Mouse (Mus musculus): ENCODE results near the gene Glmp. TPM values are rescaled to one million over a fixed set of nuclear protein-coding genes. Genes with fewer than 3 reads are reported as not detected.
"Not testable (repeated sequence)": the region's sequence is repeated elsewhere in the genome, so short reads cannot be mapped to it uniquely, and the experiment has no call there.

Glmp gene
- polyA plus RNA-seq, 1 experiment, result 166 TPM

DNA sequence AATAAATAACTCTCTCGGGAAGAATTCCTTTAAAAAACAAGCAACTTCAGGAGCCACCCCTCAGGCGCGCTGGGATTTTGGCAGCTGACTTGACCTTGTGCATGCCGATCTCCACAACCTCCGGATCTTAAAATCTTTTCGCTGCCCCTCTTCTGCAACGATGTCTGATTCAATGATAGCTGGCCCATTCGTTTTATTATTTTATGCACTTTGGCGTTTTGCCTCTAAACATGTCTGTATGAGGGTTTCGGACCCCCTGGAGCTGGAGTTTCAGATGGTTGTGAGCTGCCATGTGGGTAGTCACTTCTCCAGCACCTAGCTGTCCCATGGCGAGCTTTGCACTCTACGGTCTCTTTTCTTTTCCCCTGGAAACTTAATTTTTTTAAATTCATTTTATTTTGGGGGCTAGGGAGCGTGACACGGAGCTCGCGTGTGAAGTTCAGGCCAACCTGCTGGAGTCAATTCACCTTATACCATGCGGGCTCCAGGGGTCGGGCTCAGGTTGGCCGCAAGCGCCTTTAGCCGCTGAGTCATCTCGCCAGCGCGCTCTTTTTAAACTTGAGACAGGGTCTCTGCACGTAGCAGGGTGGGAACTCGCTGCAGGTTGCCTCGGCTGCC, 10.7 kb downstream of the Glmp start:
- DNase-seq (ENCODE audit: low spot score), result no peak

DNA sequence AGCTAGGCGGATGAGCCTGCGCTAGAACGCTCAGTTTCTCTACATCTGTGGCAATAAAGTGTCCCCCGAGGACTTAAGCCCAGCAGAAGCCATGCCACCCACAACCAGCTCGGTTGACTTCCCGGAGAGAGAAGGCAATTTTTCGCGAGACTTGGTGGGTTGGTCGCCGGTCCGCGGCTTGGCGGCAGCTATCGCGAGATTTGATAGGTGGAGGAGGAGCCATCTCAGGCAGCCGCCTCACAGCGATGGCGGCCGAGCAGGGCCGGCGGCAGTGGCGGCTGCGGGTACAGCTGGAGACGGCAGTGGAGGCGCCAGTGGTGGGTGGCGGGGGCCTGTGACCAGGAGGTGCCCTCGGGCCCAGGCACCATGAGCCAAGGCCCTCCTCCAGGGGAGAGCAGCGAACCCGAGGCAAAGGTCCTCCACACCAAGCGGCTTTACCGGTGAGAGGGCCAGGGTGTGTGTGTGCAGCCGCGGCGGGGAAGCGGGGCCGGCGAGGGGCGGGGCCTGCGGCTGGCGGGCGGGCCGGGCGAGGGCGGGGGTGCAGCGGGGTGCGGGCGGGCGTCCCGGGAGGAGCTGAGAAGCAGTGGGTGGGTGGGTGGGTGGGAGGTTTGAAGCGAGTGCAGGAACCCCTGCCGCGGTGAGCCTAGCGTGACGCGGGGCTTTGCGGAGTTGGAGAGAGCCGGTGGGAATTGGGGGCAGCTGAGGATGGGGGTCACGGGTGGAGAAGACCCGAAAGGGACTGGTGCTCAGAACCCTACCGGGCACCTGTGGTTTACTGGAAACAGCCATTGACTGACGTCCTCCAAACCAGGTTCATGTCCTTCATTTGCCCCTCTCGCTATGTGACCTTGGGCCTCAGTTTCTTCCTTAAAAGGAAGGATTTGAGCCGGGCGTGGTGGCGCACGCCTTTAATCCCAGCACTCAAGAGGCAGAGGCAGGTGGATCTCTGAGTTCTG, 11.5 kb downstream of the Glmp start, which contains the start of the genes Tmem79 and Smg5:
Tmem79 (minus strand) TSS at position 91 of the 956 bp plus-strand sequence.
Smg5 (plus strand) TSS at position 203 of the 956 bp plus-strand sequence.
- DNase-seq (ENCODE audit: low spot score), result peak; percentile 97

DNA sequence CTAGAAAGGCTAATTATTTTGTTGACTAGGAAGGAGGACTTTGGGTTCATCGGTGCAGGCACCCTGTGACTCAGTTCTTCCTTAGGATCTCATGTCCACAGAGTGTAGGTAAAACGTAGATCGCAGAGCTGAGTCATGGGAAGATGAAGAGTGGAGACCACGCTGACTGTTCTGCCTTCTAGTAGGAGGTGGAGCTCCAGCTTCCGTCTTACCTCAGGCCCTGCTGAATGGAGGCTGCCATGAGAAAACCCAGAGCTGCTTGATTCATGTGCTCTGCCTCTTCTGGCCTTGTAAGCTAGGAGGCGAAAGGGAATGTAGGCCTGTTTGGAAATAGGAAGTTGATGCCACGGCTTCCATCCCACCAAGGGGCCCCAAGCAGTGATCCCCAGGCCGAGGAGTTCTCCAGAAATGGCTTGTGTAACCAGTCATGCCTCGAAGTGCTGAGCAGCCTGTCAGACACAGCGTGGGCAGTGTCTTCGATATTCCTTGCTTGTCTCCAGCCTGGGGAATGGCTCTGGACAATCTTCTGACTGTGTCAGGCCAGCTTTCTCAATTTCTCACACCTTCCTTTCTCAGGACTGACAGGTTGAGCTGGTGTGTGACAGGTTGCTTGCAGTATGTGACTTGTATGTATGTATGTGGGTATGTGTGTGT, 12.7 kb downstream of the Glmp start:
- no peak for DNase-seq (ENCODE audit: low spot score)

DNA sequence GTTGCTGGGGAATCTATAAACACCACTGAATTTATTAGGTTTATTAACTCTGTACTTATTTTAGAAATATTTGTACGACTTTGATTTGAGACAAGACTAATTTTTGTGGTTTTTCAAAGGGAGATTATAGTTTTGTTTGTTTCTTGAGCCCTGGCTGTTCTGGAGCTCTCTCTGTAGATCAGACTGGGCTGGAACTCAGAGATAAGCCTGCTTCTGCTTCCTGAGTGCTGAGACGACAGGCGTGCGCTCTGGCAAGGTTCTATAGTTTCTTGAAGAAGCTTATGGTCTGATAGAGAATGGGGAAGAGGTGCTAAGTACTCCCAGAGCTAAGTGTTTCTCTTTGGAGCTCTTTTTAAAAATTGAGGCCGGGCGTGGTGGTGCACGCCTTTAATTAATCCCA, 13.5 kb downstream of the Glmp start:
- DNase-seq (ENCODE audit: low spot score), result no peak

DNA sequence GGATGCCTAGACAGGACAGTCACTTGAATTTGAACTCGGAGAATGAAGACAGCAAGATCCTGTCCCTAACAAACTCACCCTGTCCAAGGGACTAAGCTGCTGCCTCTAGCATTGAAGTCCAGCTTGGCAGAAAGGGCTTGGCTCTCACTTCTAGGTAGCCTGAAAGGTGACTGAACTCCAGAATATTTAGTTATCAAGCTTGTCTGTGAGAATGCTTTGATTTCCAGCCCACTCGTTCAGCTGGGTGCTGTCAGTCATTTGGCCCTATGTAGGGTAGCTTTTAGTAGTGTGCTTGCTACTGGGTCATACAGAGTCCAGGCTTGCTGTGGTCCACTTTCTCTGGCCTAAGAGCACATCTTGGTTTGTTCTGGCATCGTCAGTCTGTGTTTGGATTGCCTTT, 14.2 kb downstream of the Glmp start:
- DNase-seq (ENCODE audit: low spot score), result no peak

DNA sequence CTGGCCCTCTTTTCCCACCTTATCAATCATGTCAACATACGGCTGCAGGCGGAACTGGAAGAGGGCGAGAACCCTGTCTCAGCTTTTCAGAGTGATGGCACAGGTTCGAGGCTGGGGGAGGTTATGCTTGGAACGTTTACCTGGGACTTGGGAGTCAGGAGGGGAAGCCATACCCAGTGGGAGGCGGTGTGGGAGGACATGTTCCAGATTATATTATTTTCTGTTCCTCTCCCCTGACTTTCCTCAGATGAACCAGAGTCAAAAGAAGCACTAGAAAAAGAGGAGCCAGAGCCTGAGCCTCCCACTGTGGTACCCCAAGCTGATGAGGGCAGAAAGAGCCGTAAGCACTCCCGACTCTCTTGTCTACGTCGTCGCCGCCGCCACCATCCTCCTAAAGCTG, 25.9 kb downstream of the Glmp start:
- DNase-seq (ENCODE audit: low spot score), result no peak

DNA sequence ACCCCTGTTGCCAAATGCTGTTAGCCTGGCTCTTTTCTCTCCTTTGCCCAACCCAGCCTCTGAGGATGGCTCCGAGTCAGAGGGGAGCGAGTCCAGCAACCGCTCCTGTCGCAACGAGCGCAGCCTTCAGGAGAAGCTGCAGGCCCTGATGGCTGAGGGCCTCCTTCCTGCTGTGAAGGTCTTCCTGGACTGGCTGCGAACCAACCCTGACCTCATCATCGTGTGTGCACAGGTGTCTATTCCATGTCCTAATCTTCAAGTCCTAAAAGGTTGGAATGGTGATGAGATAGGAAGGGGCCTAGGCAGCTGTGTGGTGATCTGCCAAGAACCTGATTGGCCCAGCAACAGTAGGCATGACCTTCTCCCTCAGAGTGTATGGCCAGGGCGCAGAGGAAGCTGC, 28.1 kb downstream of the Glmp start:
- DNase-seq (ENCODE audit: low spot score), result no peak

DNA sequence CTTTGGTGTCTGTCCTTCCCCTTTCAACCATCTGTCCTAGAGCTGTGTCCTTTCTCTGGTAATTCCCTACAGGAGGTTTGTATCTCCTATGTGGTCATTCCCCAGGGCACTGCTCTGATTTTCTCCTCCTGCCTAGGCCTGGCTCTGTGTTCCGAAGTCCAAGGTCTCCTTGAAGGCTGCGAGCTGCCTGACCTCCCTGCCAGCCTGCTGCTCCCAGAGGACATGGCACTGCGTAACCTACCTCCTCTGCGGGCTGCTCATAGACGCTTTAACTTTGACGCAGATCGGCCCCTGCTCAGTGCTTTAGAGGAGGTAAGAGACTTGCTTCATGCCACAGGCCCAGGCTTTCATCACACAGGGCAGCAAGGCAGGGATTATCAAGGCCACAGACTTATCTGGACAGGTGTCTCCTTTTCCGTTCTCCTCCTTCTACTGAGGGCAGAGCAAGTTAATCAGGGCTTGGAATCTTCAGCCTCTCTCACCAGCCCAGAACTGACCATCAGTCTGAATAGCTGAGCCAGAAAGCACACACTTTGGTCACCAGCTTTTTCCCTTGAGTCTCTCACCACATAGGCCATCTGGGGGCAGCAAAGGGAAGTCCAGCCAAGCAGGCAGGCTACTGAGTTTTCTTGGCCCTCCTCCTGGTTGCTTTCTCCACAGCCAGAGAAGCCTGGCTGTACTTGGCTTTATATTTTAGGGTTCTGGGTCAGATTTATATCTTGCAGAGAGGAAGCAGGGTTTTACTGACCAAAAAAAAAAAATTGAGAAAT, 29.8 kb downstream of the Glmp start:
- DNase-seq (ENCODE audit: low spot score), result no peak

DNA sequence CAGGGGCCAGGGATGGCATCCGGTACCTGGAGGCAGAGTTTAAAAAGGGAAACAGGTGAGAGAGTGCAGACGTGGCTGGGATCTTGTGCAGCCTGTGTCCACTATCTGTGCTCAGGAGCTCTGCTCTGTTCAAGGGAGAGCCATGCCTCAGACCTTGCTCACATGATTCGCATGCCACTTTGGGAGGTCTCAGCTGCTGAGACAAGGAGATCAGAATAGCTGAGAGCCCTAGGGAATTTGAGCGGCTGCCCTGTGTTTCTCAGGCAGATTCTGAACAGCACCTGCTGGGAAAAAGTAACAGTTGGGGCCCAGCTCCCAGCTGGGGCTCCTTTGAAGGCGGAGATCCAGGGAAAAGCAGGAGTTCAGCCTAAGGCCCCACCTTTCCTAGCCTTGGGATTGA, 34.8 kb downstream of the Glmp start:
- DNase-seq (ENCODE audit: low spot score), result no peak

DNA sequence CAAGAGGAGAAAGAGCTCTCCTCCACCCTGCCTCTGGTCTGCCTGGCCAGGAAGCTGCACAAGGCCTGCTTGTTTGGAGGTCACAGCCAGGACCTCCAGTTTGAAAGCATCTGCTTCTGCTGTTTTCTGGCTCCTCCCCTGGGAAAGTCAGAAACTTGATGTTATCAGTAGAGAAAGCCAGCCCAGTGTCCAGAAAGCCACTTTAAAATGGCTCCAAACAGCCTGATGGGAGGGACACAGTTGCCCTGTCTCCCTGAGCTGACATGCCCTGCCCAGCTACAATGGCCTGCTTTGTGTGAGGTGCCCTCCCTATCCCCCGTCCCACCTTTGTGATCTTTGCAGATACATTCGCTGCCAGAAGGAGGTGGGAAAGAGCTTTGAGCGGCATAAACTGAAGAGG, 35.2 kb downstream of the Glmp start:
- DNase-seq (ENCODE audit: low spot score), result no peak

DNA sequence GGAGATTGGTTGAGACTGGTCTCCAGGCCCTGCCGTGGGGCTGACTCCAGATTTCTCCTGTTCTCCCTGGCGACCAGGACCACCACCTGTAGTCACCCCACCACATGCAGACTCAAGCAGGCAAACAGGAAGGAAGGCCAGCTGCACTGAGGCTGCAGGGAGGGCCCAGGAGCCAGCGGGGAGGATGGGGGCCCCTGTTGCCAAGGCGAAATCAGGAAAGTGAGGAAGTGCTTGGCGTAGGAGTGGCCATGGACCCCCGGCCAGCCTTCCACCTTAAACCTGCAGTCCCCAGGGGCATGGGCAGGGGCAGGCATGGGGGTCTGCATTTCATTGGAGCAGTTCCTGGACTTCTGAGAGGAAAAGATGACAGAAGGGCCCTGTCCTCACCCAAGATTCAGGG, 36.3 kb downstream of the Glmp start:
- no peak for DNase-seq (ENCODE audit: low spot score)

DNA sequence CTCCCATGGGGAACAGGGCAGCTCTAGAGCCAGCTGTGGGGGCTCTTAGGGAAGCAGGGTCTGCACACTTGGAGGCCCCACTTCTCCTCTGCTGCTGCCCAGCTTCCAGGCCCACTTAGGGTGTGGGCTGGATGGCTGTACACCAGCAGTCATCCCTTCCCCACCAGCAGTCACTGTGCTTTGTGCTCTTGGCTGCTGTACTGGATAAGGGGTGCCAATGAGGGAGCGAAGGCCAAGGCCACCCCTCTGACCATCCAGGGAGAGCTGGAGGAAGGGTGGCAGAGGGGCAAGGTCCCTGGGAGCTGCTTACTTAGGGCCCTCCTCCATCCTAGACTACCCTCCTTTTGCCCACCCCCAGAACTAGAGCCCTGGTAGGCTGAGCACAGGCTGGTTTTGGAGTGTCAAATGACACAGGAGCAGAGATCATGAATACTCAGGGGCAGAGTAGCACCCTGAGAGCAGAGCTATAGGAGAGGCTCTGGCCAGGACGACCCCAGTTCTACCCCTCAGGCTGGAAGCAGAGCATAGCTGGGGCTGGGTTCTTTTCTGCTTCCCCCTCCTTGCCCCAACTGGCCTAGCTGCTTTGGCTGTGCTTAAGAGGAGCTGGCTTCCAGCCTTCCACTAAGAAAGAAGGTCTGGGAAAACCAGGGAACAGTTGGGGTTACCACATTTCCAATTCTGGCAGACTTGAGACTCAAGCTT, 36.9 kb downstream of the Glmp start:
- no peak for DNase-seq (ENCODE audit: low spot score)

DNA sequence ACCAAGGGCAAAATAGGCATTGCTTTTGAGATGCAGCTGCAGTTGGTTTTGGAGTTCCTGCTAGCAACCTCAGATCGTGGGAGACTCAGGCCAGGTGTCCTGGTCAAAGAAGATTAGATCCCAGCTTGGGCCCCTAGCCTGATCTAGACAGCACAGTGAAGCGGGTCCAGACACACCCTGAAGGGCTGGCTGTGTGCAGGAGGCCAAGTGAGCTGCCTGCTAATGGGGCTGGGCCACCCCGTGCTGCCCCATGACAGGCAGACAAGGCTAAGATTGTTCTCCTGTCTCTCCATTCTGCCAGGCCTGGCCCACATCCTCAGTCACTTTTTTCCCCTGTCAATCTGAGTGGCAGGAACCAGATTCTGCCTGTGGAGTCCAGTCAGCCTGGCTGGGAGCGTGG, 38.9 kb downstream of the Glmp start:
- no peak for DNase-seq (ENCODE audit: low spot score)

DNA sequence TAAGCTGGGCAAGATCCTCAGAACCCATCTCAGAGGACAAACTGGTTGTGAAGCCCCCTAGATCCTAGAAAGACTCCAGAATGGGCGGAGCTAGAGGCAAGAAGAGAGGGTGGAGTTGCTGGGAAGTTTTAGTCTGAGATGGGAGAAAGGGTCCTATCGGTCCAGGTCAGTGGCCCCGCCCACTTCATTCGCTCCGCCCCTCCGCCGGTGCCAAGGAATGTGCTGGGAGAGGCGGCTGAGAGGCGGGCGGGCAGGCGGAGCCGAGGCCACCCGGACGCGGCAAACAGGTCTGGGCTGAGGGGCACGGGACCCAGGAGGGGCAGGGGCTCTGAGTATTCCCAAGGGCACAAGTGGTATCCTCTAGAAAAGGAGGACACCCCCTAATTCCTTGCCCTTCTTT, 39.5 kb downstream of the Glmp start, which contains the start of gene Paqr6:
Paqr6 (plus strand) TSS at position 248 of the 400 bp plus-strand sequence.
- DNase-seq (ENCODE audit: low spot score), result peak; percentile 47

DNA sequence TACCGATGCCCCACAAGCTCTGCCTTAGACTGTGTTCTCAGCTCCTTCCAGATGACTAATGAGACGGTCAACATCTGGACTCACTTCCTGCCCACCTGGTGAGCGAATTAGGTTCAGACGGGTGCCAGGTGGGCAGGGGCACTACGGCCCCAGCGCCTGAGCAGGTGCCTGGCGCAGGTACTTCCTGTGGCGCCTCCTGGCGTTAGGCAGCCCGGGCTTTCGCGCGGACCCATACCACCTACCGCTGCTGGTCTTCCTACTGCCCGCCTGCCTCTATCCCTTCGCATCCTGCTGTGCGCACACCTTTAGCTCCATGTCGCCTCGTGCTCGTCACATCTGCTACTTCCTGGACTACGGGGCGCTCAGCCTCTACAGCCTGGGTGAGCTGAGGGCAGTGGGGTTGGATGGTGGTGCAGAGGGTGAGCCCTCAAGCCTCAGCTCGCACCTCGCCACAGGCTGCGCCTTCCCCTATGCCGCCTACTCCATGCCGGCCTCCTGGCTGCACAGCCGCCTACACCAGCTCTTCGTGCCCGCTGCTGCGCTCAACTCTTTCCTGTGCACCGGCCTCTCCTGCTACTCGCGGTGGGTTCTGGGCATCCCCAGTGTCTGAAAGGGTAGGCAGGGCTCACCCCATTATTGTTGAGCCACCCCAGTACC, 41.0 kb downstream of the Glmp start:
- no peak for DNase-seq (ENCODE audit: low spot score)

DNA sequence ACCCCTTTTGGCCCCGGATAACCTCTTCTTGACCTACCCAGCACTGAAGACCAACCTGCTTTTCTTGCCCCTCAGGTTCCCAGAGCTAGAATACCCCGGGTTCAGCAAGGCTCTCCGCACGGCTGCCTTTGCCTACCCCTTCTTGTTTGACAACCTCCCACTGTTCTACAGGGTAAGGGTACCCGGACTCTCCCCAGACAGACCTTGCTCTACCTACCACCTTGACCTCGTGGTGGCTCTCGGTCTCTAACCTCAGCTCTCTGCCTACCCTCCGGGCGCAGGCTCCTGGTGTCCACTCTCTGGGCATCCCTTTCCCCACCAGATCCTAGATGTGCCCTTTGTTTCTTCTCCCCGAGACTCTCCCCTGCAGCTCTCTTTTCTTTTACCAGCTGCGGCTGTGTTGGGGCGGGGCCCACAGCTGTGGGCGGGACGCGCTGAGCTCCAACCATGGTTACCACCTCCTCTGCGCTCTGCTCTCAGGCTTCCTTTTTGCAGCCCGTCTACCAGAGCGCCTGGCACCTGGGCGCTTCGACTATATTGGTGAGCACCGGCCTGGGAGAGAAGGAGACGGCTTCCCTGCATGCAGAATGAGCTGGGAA, 42.1 kb downstream of the Glmp start:
- not testable (repeated sequence) for DNase-seq (ENCODE audit: low spot score)

DNA sequence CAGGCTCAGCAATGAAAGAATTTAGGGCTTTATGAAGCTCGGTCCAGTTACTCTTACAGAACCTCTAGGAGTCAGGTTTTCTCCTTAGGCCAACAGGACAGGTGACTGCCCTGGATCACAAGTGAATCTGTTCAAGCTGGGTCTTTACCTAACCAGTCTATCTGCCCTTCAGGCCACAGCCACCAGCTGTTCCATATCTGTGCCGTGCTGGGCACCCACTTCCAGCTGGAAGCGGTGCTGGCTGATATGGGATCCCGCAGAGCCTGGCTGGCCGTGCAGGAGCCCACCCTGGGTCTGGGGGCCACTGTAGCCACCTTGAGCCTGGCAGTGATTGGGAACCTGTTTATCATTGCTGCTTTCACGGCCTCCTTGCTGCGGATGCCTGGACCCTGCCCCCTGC, 42.7 kb downstream of the Glmp start:
- not testable (repeated sequence) for DNase-seq (ENCODE audit: low spot score)

DNA sequence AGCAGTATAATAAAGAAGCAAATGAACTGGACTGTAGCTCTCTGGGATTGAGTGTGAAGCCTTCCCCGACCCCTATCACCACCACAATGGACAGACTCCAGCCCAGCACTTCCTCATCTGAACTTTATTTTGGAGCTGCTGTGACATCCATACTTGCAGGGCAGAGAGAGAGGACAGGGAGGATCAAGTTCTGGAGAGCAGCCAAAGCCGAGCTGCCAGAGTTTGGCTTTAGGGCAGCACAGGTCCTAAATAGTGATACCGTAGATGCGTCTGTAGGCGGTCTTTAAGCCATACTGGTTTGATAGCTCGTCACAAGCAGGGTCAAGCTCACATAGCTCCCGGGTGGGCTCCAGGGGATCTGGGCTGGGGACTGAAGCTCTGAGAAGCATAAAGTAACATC, 43.7 kb downstream of the Glmp start:
- not testable (repeated sequence) for DNase-seq (ENCODE audit: low spot score)

DNA sequence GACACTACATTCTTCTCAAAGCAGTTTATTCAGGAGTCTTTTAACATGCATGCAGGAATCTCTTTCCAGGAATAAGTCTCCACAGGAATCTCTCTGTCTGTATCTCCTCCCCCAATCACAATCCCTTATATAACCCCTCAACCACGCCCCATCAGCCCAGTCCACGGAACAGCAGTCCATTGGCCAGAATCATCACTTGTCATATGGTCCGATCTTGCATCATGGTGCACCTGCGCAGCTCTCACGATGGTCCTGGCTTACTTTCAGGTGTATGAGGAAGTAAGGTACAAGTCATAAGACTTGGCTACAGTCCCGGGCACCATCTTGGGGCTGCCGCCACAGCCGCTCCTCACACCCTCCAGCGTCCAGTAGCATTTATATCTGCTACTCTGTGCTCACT, 47.8 kb downstream of the Glmp start, which contains the start of gene Bglap3:
Bglap3 (minus strand) TSS at position 101 of the 400 bp plus-strand sequence.
- not testable (repeated sequence) for DNase-seq (ENCODE audit: low spot score)

Measured in urinary bladder, adult 2 months (tissue).